24 mouse cellular contexts compared by ENCODE assay signal in genomic region chr6:140656991-140657390, GRCm38 (mm10). TPM values are rescaled to one million over a fixed set of nuclear protein-coding genes. Genes with fewer than 3 reads are reported as not detected.
DNase-seq lines count a peak whose midpoint lies in the region; ATAC-seq lines count a peak whose summit lies in the region.
"Had no signal": no experiment of that assay in that cellular context is flagged by ENCODE, and none has a peak within 500 bp of the region (broad histone marks: within the 10 kb centered on the region; RNA-seq: fewer than 3 reads in every experiment).

No protein-coding gene starts in this region.

- no peaks in the 10 kb centered on the region for H3K27me3 ChIP-seq in limb, embryonic 12.5 days
- no peaks in the 10 kb centered on the region for H3K27me3 ChIP-seq in limb, embryonic 10.5 days (ENCODE audit: low read depth, poor library complexity, severe bottlenecking)
- no peaks in the 10 kb centered on the region for H3K27me3 ChIP-seq in limb, embryonic 13.5 days
- H3K27me3 ChIP-seq: heart, embryonic 12.5 days; heart, embryonic 15.5 days; hindbrain, embryonic 13.5 days had no signal

- H3K27ac ChIP-seq in limb, embryonic 12.5 days = 0 out of 2 replicates have a peak overlapping the region, but pooled peaks have one; percentile 1
- H3K27ac ChIP-seq in limb, embryonic 10.5 days = no peak overlapping the region
- 0 out of 2 replicates have a peak overlapping the region, but pooled peaks have one; percentile 33 for H3K27ac ChIP-seq in limb, embryonic 13.5 days
- H3K27ac ChIP-seq: forebrain, embryonic 10.5 days; heart, embryonic 15.5 days; hindbrain, embryonic 10.5 days; hindbrain, embryonic 13.5 days had no signal

- no peaks in the 10 kb centered on the region for H3K9me3 ChIP-seq in limb, embryonic 12.5 days
- no peaks in the 10 kb centered on the region for H3K9me3 ChIP-seq in limb, embryonic 10.5 days (replicated peaks)
- no peaks in the 10 kb centered on the region for H3K9me3 ChIP-seq in limb, embryonic 13.5 days
- H3K9me3 ChIP-seq: forebrain, embryonic 10.5 days; heart, embryonic 12.5 days; heart, embryonic 15.5 days; hindbrain, embryonic 10.5 days; hindbrain, embryonic 13.5 days had no signal

- DNase-seq in CD4-positive, CD25-positive, alpha-beta regulatory T cell, adult 2 months (ENCODE audit: low read depth, low spot score) = peak; percentile 13
- DNase-seq in limb, embryonic 10.5 days (ENCODE audit: low spot score) = no peak
- DNase-seq in thymus, postnatal 0 days (ENCODE audit: low spot score) = peak; percentile 51
- no peak for DNase-seq in thymus, adult 18-20 months
- no peak for DNase-seq in left cerebral cortex, adult 11 months (ENCODE audit: low spot score)
- DNase-seq: adrenal gland, postnatal 10 days; adrenal gland, postnatal 36 days; cerebellum, adult 18-20 months; cerebellum, adult 9-10 months; cerebellum, postnatal 25 days; gastrocnemius, postnatal 25 days; heart, adult 18-20 months; heart, postnatal 10 days; heart, postnatal 36 days had no signal

- peaks cover 25% of the 10 kb centered on the region for H3K36me3 ChIP-seq in limb, embryonic 12.5 days
- peaks cover 26% of the 10 kb centered on the region for H3K36me3 ChIP-seq in limb, embryonic 10.5 days
- H3K36me3 ChIP-seq in limb, embryonic 13.5 days = peaks cover 39% of the 10 kb centered on the region

- H3K4me2 ChIP-seq in limb, embryonic 12.5 days = no peak overlapping the region
- no peak overlapping the region for H3K4me2 ChIP-seq in limb, embryonic 13.5 days (replicated peaks)
- H3K4me2 ChIP-seq: heart, embryonic 12.5 days; heart, embryonic 15.5 days; hindbrain, embryonic 13.5 days had no signal

- peaks cover 11% of the 10 kb centered on the region for H3K4me1 ChIP-seq in limb, embryonic 12.5 days (replicated peaks)
- peaks cover 16% of the 10 kb centered on the region for H3K4me1 ChIP-seq in limb, embryonic 10.5 days
- peaks cover 13% of the 10 kb centered on the region for H3K4me1 ChIP-seq in limb, embryonic 13.5 days
- H3K4me1 ChIP-seq: forebrain, embryonic 10.5 days; heart, embryonic 15.5 days; hindbrain, embryonic 10.5 days; hindbrain, embryonic 13.5 days had no signal

- ATAC-seq in CD4-positive, CD25-positive, alpha-beta regulatory T cell, adult 4 months = no peak
- no peak for ATAC-seq in limb, embryonic 12.5 days (ENCODE audit: insufficient number of reproducible peaks, insufficient read depth, low FRiP score, low TSS enrichment, low read depth)
- no peak for ATAC-seq in limb, embryonic 13.5 days (ENCODE audit: low FRiP score, low read depth)
- ATAC-seq: forebrain, embryonic 14.5 days; hindbrain, embryonic 16.5 days had no signal

- H3K9ac ChIP-seq in limb, embryonic 12.5 days (replicated peaks) = no peak overlapping the region
- H3K9ac ChIP-seq in limb, embryonic 13.5 days = no peak overlapping the region
- H3K9ac ChIP-seq: heart, embryonic 12.5 days; heart, embryonic 15.5 days; hindbrain, embryonic 13.5 days had no signal

- 85% methylated on average over 3 of the region's 3 CpGs for WGBS in limb, embryonic 12.5 days
- 92% methylated on average over 3 of the region's 3 CpGs for WGBS in limb, embryonic 10.5 days
- 86% methylated on average over 3 of the region's 3 CpGs for WGBS in limb, embryonic 13.5 days

- no peak overlapping the region for H3K4me3 ChIP-seq in limb, embryonic 12.5 days (replicated peaks)
- no peak overlapping the region for H3K4me3 ChIP-seq in limb, embryonic 10.5 days
- H3K4me3 ChIP-seq in limb, embryonic 13.5 days = no peak overlapping the region
- H3K4me3 ChIP-seq: forebrain, embryonic 10.5 days; heart, embryonic 12.5 days; heart, embryonic 15.5 days; hindbrain, embryonic 10.5 days; hindbrain, embryonic 13.5 days had no signal

RNA-seq across cellular contexts. Expression of gene Aebp2, which starts 34.5 kb away (rescaled TPM):
- 10 to 100 TPM; 23.8 to 39.0 TPM for polyA plus RNA-seq in CD4-positive, CD25-positive, alpha-beta regulatory T cell, adult 4 months (2017; shearing (Covaris generic))
- 16.4 and 18.0 TPM in 2 replicates for polyA plus RNA-seq in limb, embryonic 12.5 days (2016; fragmentation: Nextera tagmentation; extraction: Ambion mirVana)
- 9.1 and 9.2 TPM in 2 replicates for polyA plus RNA-seq in limb, embryonic 10.5 days (2016; fragmentation: Nextera tagmentation; extraction: Ambion mirVana)
- polyA plus RNA-seq in thymus, postnatal 0 days (2015; fragmentation: Nextera tagmentation; extraction: Ambion mirVana) = 17.4 and 24.4 TPM in 2 replicates
- 17.7 and 18.0 TPM in 2 replicates for polyA plus RNA-seq in limb, embryonic 13.5 days (2015; fragmentation: Nextera tagmentation; extraction: Ambion mirVana)

Comparison
In these comparisons a context has a peak if more than half of its experiments do, and no peak if none do; other contexts are left out.
1. DNase-seq: peak in CD4-positive, CD25-positive, alpha-beta regulatory T cell, adult 2 months (single experiment) and thymus, postnatal 0 days (single experiment); none in limb, embryonic 10.5 days (single experiment), thymus, adult 18-20 months (0 of 2) and left cerebral cortex, adult 11 months (single experiment).